Mouse (Mus musculus) forebrain, postnatal 0 days (tissue): ENCODE measurements at regions not wholly inside any gene's neighbourhood (a gene's known extent, or its start where the extent isn't known, plus 50 kb on each side); places are given as distances from the start of the nearest gene placed in this dataset.

Source experiments
- ATAC-seq: fragments of 200-750 bp; cut with Nextera tagmentation; 2 replicates; pipeline ENCODE4 v1.8.0; 2017; ENCODE audit warnings: mild to moderate bottlenecking, moderate library complexity
- DNase-seq: peaks from one replicate; pipeline ENCODE4 v3.0.0-alpha.2; 2015
- H3K27ac ChIP-seq: fragments of 300-500 bp; sonication (generic); 2 replicates; pipeline ENCODE4 v1.5.1; 2014; ENCODE audit warnings: low read depth, mild to moderate bottlenecking, antibody characterized with exemption, low read length, moderate library complexity, mixed read lengths
- H3K27me3 ChIP-seq: fragments of 300-500 bp; sonication (generic); 2 replicates; pipeline ENCODE4 v1.6.1; 2014; ENCODE audit warnings: mild to moderate bottlenecking, low read length, mixed read lengths; ENCODE audit not compliant: insufficient read depth
- H3K36me3 ChIP-seq: fragments of 300-500 bp; sonication (generic); 2 replicates; pipeline ENCODE4 v1.6.1; 2014; ENCODE audit warnings: mild to moderate bottlenecking, moderate library complexity; ENCODE audit not compliant: insufficient read depth
- H3K4me1 ChIP-seq: fragments of 300-500 bp; sonication (generic); 2 replicates; pipeline ENCODE4 v1.6.1; 2014; ENCODE audit warnings: antibody characterized with exemption; ENCODE audit not compliant: insufficient read depth
- H3K4me2 ChIP-seq: fragments of 300-500 bp; sonication (generic); 2 replicates; pipeline ENCODE4 v1.6.1; 2014; ENCODE audit warnings: low read depth, mild to moderate bottlenecking, moderate library complexity
- H3K4me3 ChIP-seq: fragments of 300-500 bp; sonication (generic); 2 replicates; pipeline ENCODE4 v1.5.1; 2014; ENCODE audit warnings: low read depth, low read length, mixed read lengths
- H3K9ac ChIP-seq: fragments of 300-500 bp; sonication (generic); 2 replicates; pipeline ENCODE4 v1.6.1; 2014; ENCODE audit warnings: mild to moderate bottlenecking
- H3K9me3 ChIP-seq: fragments of 300-500 bp; sonication (generic); 2 replicates; pipeline ENCODE4 v1.6.1; 2016; ENCODE audit warnings: low read length
- CTCF ChIP-seq: sonication (generic); IDR thresholded peaks from 2 replicates; pipeline ENCODE4 v1.5.1; 2016; ENCODE audit warnings: antibody characterized with exemption, control low read depth, low read depth
- WGBS: fragments of 180-500 bp; shearing (Covaris S2); extraction: QIAGEN DNeasy Blood & Tissue Kit; methylation state at CpG from one replicate; pipeline ENCODE4 v1.1.7; 2014; 5-methylcytosine and 5-hydroxymethylcytosine counted together

DNA sequence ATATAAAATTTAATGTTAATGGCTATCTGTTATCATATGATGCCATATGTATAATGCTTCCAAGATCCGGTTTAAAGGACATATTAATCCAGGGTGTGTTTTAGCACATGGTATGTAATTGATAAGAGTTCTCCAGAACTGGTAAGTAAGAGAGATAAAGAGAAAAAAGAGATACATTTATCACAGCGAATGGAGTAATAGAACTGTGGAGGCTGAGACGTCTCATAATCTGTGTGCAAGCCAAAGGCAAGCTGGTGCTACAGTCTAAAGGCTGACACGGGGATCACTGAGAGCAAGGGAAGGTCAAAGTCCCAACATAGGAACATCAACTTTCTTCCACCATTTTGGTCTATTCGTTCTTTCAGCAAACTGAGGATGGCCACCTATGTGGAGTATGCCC lies 146.0 kb upstream of the Smarcad1 start:
- Histone ChIP-seq H3K4me2 (no peak overlapping the region), H3K4me1 (no peaks in the 10 kb centered on the region), H3K9ac (no peak overlapping the region), H3K9me3 (no peaks in the 10 kb centered on the region), H3K27me3 (no peaks in the 10 kb centered on the region), H3K36me3 (no peaks in the 10 kb centered on the region), H3K4me3 (no peak overlapping the region), H3K27ac (no peak overlapping the region)
- TF ChIP-seq CTCF: no peak
- 89% methylated on average over 5 of the region's 5 CpGs for WGBS
- ATAC-seq (no peak), DNase-seq (no peak)
